Mouse (Mus musculus) embryonic fibroblast, embryonic 13.5 days (primary cell): ENCODE data around the gene Tnnc1.

ENCODE experiments used
- CTCF ChIP-seq: IDR thresholded peaks from 2 replicates; pipeline ENCODE4 v1.5.1; 2011; ENCODE audit warnings: mild to moderate bottlenecking, control low read depth, low read length, moderate library complexity, borderline replicate concordance; ENCODE audit not compliant: insufficient read depth
- POLR2A ChIP-seq: IDR thresholded peaks from 2 replicates; pipeline ENCODE4 v1.6.1; 2011; ENCODE audit warnings: low read depth, mild to moderate bottlenecking, control low read depth, low read length, moderate library complexity

DNA sequence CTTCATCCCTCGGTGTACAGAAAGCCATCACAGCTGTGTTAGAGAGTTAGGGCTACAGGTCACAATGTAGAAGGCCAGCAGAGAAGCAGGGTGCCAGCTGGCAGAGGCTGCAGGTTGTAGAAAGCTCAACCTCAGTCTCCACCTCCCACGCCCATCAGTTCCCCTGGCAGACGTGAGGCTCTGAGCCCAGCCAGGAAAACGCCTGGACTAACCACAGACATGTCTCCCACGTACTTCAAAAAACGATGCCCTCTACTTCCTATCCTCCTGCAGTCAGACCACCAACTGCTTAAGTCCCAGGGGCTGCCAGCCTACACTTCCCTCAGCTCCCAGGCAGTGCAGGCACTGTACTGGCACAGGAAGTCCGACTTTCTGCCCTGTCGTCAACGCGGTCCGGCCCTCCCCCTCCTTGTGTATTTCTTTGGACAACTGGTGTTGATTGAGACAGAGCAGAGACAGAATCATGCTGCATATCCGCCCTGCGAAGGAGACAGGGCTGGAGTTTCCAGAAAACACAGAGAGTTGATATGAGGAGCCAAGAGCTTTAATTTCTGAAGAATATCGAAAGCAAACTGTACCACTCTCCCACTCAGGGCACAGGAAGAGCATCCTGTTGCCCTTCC is 13.1 kb upstream of the Tnnc1 start:
- TF ChIP-seq CTCF, result no peak
- TF ChIP-seq POLR2A, result no peak
